Mouse (Mus musculus): Measurements from ENCODE around the gene Zbtb26. TPM values are rescaled to one million over a fixed set of nuclear protein-coding genes. Genes with fewer than 3 reads are reported as not detected.

Gene Zbtb26
- polyA plus RNA-seq, 3 experiments from 2014 or later: 2.8 to 4.8 (median 4.5) TPM

Other genes with a start within 250 kb of the Zbtb26 start
- under 1 TPM in 2 of 3 experiments, not detected in 1; 0.06 to 0.07 TPM for gene Olfr366, start 231.6 kb downstream of the Zbtb26 start, polyA plus RNA-seq (2017; shearing (Covaris generic))
- not detected for gene Olfr368, start 116.6 kb downstream of the Zbtb26 start, polyA plus RNA-seq (2017; shearing (Covaris generic))
- gene Pdcl, start 83.8 kb downstream of the Zbtb26 start, polyA plus RNA-seq (2017; shearing (Covaris generic)): 10 to 100 TPM; 26.8 to 32.7 (median 28.2) TPM
- 10 to 100 TPM; 24.1 to 32.8 (median 28.2) TPM for gene Rc3h2, start 20.2 kb downstream of the Zbtb26 start, polyA plus RNA-seq (2017; shearing (Covaris generic))
- 1 to 10 TPM; 4.0 to 6.6 (median 6.1) TPM for gene Zbtb6, start within 50 bp of the Zbtb26 start, polyA plus RNA-seq (2017; shearing (Covaris generic))
- 10 to 100 TPM; 28.6 to 55.3 (median 34.8) TPM for gene Rabgap1, start 144 bp upstream of the Zbtb26 start, polyA plus RNA-seq (2017; shearing (Covaris generic))
- gene Gpr21, start 73.2 kb upstream of the Zbtb26 start, polyA plus RNA-seq (2017; shearing (Covaris generic)): 1 to 10 TPM; 1.0 to 2.2 (median 1.4) TPM